Mouse (Mus musculus): Measurements from ENCODE around the gene Gm39653.
A peak's percentile ranks its signal among the peaks of the same experiment; 100 is the strongest.
"Not testable (repeated sequence)": the region's sequence is repeated elsewhere in the genome, so short reads cannot be mapped to it uniquely, and the experiment has no call there.

The Gm39653 gene

DNA sequence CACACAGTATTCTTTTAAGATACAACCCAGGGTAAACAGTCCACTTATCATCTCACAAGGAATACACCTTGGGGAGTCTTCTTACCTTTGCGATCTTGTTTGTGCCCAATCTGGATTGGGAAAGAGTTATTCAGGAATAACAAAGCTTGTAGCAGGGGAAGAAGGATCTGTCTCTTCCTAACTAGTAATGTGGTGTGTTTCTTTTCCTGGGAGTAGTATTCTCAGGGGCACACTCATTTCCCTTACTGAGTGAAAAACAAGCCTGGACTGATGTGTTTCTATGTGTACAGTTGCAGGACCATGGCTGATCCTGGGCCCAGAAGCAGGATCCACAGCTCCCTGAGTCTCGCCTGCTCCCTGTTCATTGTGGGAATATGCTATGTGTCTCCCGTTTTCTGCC lies at the start of gene Gm39653:
Gene Gm39653 (plus strand): TSS at position 301 of the 400 bp plus-strand sequence.
- DNase-seq (ENCODE audit: low spot score in 2 of 2): no peak

DNA sequence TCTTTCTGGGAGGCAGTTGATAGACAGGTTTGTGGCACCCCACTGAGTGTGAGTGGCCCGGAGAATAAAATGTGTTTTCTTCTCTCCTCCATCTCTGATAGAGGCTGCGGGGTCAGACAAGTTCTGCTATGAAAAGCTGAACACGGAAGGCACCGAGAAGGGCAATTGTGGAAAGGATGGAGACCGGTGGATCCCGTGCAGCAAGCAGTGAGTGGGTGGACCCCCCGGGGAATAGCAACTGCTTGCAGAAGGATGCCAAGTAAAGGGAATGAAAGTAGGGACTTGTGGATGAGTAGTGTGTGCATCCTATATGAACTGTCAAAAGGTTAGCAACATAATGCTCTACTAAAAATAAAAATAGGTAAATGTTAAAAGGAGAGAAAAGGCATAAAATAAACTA lies 49.3 kb upstream of the Gm39653 start:
- no peak for DNase-seq (ENCODE audit: low spot score in 2 of 2)

DNA sequence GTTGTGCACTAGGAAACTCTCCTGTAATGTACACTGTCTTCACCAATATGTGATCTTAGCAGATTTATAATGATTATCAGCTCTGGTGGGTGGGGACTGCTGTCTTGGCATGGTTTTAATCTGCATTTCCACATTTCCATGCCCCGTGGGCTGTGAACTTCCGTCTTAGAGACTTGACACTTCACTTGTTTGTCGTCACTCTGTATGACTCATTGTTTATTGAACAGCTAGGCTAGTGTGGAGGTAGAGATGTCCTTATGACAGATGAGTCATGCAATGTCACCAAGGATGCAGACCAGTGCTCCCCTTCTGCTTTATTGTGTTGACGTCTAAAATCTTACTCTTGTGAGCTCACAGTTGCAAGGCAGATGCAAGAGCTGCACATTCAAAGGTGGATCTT lies 48.7 kb upstream of the Gm39653 start:
- DNase-seq (ENCODE audit: low spot score in 2 of 2): no peak

DNA sequence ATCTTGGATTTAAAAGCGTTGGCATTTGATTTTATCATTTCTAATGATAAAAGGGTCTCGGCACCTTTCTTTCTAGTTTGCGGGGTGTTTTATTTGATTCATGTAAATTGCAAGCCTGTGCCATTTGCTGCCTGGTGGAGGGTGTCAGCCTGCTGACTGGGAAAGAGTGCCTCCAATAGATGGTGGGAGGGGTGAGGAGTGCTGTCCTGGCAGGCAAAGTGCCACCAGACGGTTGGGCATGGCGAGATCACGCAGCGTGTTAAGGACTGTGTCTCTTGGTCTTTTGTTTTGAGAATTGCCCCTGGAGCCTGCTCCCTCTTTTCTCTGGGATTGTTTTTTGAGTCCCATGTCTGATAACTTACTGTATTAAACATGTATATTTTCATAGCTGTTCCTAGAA lies 43.5 kb upstream of the Gm39653 start:
- no peak for DNase-seq (ENCODE audit: low spot score in 2 of 2)

DNA sequence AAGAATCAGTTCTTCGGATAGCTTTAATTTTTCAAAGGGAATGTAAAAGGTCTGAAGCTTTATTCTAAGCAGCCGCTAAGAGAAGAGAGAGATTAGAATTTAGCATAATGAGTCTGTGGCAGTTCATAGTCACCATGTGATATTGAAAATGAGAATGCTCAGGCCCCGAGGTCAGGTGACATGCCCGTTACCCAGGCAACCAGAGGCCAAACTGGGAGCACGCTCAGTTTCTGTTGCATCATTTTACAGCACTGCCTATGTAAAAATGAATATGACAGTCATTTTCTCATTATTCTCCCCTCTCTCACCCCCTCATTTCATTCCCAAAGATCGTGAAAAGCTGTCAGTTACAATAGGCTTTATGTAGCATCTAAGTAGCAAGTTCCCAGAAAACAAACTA lies 42.3 kb upstream of the Gm39653 start:
- DNase-seq (ENCODE audit: low spot score in 2 of 2): no peak

- DNase-seq (ENCODE audit: low spot score in 2 of 2): peak in 1 of 2 experiments; percentile 23
Measured at GRCm38 (mm10) chr1:63573864-63574611, 41.7 kb upstream of the Gm39653 start.

DNA sequence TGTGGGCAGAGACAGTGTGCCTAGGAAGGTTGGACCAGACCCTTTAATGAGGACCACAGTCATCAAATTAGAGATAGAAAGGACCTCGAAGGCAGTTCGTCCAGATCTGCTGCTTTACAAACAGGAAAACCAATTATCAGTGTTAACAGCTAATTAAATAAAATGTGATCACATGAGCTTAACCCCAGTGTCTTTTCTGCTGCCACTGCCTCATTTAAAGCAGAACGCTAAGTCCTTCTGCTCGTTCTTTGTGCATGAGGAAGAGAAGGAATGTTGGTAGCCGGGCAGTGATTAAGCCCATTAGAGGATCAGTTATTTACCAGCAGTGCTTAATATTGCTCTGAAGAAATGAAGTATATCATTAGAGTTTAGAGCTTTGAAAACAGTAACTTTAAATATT lies 39.0 kb upstream of the Gm39653 start:
- no peak for DNase-seq (ENCODE audit: low spot score in 2 of 2)

DNA sequence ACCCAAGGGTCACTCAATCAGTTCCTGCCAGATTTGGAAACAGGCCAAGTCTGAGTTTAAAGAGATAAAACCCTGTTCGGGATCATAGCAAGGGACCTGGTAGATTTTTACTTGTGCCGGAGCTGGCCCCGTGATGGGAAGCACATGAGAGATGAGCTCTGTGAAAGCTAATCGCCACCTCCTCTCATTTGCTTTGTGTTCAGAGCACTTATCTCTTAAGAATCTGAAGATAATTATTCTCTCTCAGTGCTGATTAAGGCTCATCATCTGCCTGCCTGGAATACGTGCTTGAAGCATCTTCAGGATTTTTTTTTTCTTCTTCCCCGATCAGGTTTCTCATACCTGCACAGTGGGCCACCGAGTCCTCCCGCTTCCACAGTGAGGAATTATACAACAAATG lies 36.6 kb upstream of the Gm39653 start:
- DNase-seq (ENCODE audit: low spot score in 2 of 2): no peak

GRCm38 (mm10) chr1:63586869-63587268 lies 28.9 kb upstream of the Gm39653 start:
- DNase-seq (ENCODE audit: low spot score in 2 of 2): no peak

DNA sequence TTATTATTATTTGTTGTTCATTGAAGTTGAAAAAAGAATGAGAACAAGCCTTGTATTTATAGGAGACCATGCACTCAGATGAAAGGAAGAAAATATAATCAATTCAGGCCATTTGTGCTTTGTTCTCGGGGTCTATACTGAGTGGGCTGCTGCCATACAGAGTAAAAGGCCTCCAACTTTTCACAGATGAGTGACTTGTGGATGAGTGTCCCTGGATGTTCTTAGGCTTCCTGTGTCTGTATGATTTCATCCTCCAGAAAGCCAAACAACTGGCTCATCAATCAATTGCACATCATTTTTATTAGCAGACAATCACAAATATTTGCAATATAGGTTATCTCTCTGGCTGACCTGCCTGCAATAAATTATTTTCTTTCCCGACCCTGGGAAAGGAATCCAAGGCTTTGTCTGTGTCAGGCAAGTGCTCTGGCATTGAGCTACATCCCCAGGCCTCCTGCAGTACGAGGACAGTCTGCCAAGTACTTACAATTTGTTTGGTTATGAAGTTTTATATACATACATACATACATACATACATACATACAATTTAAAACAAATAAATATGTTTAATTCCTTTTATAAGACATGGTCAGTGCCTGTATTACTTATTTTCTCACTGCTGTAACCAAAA lies 11.8 kb upstream of the Gm39653 start:
- no peak for DNase-seq (ENCODE audit: low spot score in 2 of 2)

- no peak for DNase-seq (ENCODE audit: low spot score in 2 of 2)
Measured at GRCm38 (mm10) chr1:63609613-63610012, 6.2 kb upstream of the Gm39653 start.

DNA sequence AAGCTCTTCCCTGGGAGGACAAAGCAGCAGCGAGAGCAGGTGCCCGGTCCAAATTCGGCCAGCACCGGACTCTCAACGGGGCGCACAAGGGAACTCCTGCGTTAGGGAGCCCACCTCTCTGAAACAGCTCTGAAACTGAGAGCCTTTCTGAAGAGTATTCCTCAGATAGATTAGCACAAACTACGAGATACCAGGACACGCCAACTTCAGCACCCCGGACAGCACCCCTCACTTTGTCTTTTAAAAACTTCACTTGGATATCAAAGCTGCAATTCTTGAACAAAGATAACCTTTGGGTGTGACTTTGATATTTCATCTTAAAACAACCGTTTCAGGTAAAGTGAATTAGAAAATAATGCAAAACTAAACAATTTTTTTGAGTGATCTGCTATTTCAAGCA lies 1.2 kb upstream of the Gm39653 start:
- no peak for DNase-seq (ENCODE audit: low spot score in 2 of 2)

DNA sequence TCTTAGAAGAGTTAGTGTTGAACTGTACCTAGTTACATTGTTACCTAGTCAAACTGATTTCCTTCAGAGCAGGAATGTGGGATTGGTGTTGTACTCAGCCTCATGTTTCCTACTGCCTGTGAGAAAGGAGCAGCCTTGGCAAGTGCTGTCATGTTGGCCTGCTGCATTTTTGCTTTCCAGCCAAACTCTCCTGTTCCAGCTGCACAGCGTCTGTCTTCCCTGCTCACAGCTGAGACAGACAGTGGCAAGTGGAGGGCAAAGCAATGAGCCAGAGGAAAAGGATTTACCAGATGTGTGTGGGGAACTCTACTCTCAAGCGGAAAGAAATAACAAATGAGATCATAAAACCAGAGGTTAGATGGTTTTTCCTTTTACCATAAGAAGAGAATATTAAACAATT lies 12.4 kb downstream of the Gm39653 start:
- DNase-seq (ENCODE audit: low spot score in 2 of 2): no peak

DNA sequence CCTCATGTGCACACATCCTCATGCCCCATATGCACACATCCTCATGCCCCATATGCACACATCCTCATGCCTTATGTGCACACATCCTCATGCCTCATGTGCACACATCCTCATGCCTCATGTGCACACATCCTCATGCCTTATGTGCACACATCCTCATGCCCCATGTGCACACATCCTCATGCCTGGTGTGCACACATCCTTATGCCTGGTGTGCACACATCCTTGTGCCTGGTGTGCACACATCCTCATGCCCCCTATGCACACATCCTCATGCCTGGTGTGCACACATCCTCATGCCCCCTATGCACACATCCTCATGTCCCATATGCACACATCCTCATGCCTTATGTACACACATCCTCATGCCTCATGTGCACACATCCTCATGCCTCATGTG lies 14.6 kb downstream of the Gm39653 start:
- DNase-seq (ENCODE audit: low spot score in 2 of 2): not testable (repeated sequence)

GRCm38 (mm10) chr1:63639921-63640320 lies 24.2 kb downstream of the Gm39653 start:
- no peak for DNase-seq (ENCODE audit: low spot score in 2 of 2)

GRCm38 (mm10) chr1:63658016-63658415 lies 42.2 kb downstream of the Gm39653 start:
- peak; percentile 26 to 32 for DNase-seq (ENCODE audit: low spot score in 2 of 2)

DNA sequence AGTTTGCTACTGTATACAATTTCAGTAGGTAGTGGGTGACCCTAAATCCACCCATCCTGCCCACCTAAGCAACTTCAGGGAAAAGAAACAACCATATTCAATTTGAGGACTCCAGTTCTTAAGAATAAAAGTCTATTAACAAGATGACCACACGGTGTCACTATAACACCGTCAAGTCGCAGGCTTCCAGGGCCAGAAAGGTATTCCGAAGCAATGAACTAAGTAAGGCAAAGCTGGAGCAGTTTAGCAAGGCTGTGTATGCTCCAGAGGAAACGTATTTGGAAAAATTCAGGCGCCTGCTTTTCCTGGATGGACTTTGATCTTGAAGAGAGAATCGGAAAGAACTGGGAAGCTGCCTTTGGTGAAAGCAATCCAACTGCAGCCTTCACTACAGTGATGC lies 43.8 kb downstream of the Gm39653 start:
- no peak for DNase-seq (ENCODE audit: low spot score in 2 of 2)

- DNase-seq (ENCODE audit: low spot score in 2 of 2): no peak
Measured at GRCm38 (mm10) chr1:63666089-63666488, 50.3 kb downstream of the Gm39653 start.

GRCm38 (mm10) chr1:63667201-63667948 lies 51.6 kb downstream of the Gm39653 start:
- no peak for DNase-seq (ENCODE audit: low spot score in 2 of 2)

GRCm38 (mm10) chr1:63667949-63668851 lies 52.4 kb downstream of the Gm39653 start:
- no peak for DNase-seq (ENCODE audit: low spot score in 2 of 2)

- no peak for DNase-seq (ENCODE audit: low spot score in 2 of 2)
Measured at GRCm38 (mm10) chr1:63668852-63669160, 53.0 kb downstream of the Gm39653 start.

Data from right cerebral cortex, postnatal 36 days (tissue).